Mouse (Mus musculus): Measurements from ENCODE around the gene Ccnb2. TPM values are rescaled to one million over a fixed set of nuclear protein-coding genes. Genes with fewer than 3 reads are reported as not detected.
"Not testable (repeated sequence)": the region's sequence is repeated elsewhere in the genome, so short reads cannot be mapped to it uniquely, and the experiment has no call there.

Gene Ccnb2
- total RNA-seq (2014; fragmentation: Nextera tagmentation) (117 and 131 TPM in 2 replicates), total RNA-seq (2017) (120 and 125 TPM in 2 replicates), polyA plus RNA-seq (2012) (66.3 and 77.8 TPM in 2 replicates)

DNA sequence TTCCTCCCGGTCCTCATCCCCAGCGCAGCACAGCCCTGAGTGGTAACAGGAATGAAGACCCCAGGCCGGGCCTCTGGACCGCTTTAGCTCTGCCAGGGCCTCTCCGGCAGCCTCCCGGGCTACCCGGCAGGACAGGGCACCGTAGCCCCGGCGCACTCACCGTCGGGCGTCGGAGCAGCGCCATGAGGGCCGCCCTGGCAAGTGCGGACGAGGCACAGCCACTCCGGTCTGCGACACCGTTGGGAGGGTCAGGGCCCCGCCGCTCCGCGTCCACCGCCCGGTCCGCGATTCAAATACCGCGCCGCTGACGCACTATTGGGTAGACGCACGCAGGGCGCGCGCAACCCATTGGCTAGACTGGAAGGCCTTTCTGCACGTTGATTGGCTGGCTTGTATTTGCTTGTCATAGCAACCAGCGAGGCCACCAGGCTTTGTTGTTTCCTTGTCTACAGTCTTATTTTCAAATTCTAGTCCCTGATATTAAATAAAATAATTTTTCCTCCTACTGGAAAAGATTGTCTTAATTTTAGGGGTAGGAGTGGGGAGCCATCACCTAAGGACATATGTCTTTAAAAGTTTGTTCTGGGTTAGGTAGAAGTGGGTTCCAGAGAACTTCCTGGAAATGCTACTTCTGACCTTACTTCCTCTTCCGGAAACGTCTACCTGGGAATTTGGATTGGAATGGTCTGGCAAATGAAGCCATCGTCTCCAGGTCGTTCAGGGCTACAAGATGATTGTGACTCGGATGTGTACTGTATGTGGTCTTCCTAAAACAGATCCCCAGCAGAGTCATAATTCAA, at the start of gene Ccnb2:
Gene Ccnb2, minus strand, starts transcription at position 291 of the 800 bp plus-strand sequence.
- H3K4me1 ChIP-seq (ENCODE audit: insufficient read depth, low read depth, low read length), result peaks cover 10% of the 10 kb centered on the region; the same call in 1 of the 2 replicates
- peak within 1 kb of the TSS; percentile 91 for H3K4me3 ChIP-seq (ENCODE audit: low read depth, low read length)
- no peak for TF ChIP-seq GATA2 (IDR thresholded peaks at IDR 0.05; ENCODE audit: borderline replicate concordance, low read depth, low read length)
- TF ChIP-seq TAL1 (conservative IDR thresholded peaks at IDR 0.05; ENCODE audit: low read depth, low read length), result no peak
- no peak for TF ChIP-seq CTCF (IDR thresholded peaks at IDR 0.05; ENCODE audit: low read depth, low read length)
- no peak for TF ChIP-seq GATA1 (IDR thresholded peaks at IDR 0.05; ENCODE audit: borderline replicate concordance, low read length)
- TF ChIP-seq POLR2AphosphoS5 (IDR thresholded peaks at IDR 0.05; ENCODE audit: insufficient replicate concordance, low read depth, low read length), result no peak
- peaks cover 53% of the 10 kb centered on the region for H3K36me3 ChIP-seq (replicated peaks)
- H3K27me3 ChIP-seq (ENCODE audit: insufficient read depth, low read length), result no peaks in the 10 kb centered on the region
- DNase-seq (ENCODE audit: low spot score) (peak; percentile 90), ATAC-seq (ENCODE audit: extremely low read depth, insufficient number of reproducible peaks, low FRiP score, poor library complexity, severe bottlenecking) (peak; percentile 98)
- H3K9me3 ChIP-seq (replicated peaks), result no peaks in the 10 kb centered on the region

DNA sequence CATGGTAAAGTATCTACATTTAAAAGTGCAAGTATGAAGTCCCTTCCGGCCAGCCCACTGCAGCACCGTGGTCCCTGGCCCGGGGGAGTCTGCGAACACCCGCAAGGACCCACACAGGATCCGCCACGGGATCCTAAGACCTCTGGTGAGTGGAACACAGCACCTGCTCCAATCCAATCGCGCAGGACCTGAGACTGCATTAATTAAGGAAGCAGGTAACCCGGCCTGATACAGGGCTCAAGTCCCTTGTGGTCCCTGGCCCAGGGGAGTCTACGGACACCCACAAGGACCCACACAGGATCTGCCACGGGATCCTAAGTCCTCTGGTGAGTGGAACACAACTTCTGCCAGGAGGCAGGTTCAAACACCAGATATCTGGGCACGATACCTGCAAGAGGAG, 41.7 kb upstream of the Ccnb2 start:
- ATAC-seq (ENCODE audit: extremely low read depth, insufficient number of reproducible peaks, low FRiP score, poor library complexity, severe bottlenecking); H3K9me3 ChIP-seq (replicated peaks); H3K4me1 ChIP-seq (ENCODE audit: insufficient read depth, low read depth, low read length); H3K4me3 ChIP-seq (ENCODE audit: low read depth, low read length); H3K27me3 ChIP-seq (ENCODE audit: insufficient read depth, low read length); DNase-seq (ENCODE audit: low spot score): not testable (repeated sequence)
- peaks cover 40% of the 10 kb centered on the region for H3K36me3 ChIP-seq (replicated peaks)

DNA sequence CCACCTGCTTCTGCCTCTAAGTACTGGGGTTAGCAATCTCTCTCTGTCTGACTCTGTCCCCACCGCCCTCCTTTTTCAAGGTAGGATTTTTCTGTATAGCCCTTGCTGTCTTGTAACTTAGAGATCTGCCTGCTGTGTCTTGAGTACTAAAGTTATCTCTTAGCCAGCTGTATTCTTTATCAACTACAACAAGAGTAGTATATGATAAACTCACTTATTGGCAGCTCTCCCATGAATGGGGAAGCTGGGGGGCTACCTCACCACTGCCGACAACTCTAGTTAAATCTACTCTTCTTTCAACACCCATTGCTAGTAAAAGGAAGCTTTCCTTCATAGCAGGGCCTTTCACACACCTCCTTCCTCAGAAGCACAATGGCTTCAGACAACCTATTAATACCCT, 31.0 kb upstream of the Ccnb2 start:
- TF ChIP-seq TAL1 (conservative IDR thresholded peaks at IDR 0.05; ENCODE audit: low read depth, low read length) (no peak), GATA1 (IDR thresholded peaks at IDR 0.05; ENCODE audit: borderline replicate concordance, low read length) (no peak), GATA2 (IDR thresholded peaks at IDR 0.05; ENCODE audit: borderline replicate concordance, low read depth, low read length) (no peak), CTCF (IDR thresholded peaks at IDR 0.05; ENCODE audit: low read depth, low read length) (no peak), POLR2AphosphoS5 (IDR thresholded peaks at IDR 0.05; ENCODE audit: insufficient replicate concordance, low read depth, low read length) (no peak)
- H3K27me3 ChIP-seq (ENCODE audit: insufficient read depth, low read length), result no peaks in the 10 kb centered on the region
- peaks cover 4% of the 10 kb centered on the region; the same call in 1 of the 2 replicates for H3K4me1 ChIP-seq (ENCODE audit: insufficient read depth, low read depth, low read length)
- DNase-seq (ENCODE audit: low spot score) (no peak), ATAC-seq (ENCODE audit: extremely low read depth, insufficient number of reproducible peaks, low FRiP score, poor library complexity, severe bottlenecking) (no peak)
- no peaks in the 10 kb centered on the region for H3K9me3 ChIP-seq (replicated peaks)
- H3K4me3 ChIP-seq (ENCODE audit: low read depth, low read length), result no peak overlapping the region
- H3K36me3 ChIP-seq (replicated peaks), result peaks cover 79% of the 10 kb centered on the region

DNA sequence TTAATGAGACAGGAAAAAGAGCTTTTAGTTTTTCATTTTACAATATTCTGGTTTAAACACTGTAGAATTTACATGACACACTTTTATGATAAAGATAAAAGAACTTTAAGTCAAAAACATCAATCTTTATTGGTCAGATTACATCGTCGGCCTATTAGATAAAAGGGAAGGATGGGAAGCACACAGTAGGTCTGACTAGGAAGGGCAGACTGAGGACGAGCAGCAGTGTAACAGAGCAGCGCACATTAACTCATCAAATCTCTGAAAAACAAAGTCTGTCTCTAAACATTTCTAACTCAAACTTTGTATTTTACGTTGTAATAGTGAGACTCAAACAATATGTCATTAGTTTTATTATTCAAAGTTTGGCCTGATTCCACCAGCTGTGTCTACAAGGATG, 27.7 kb upstream of the Ccnb2 start:
- ATAC-seq (ENCODE audit: extremely low read depth, insufficient number of reproducible peaks, low FRiP score, poor library complexity, severe bottlenecking) (no peak), DNase-seq (ENCODE audit: low spot score) (no peak)
- peaks cover 4% of the 10 kb centered on the region; the same call in 1 of the 2 replicates for H3K4me1 ChIP-seq (ENCODE audit: insufficient read depth, low read depth, low read length)
- TF ChIP-seq CTCF (IDR thresholded peaks at IDR 0.05; ENCODE audit: low read depth, low read length), result no peak
- TF ChIP-seq GATA1 (IDR thresholded peaks at IDR 0.05; ENCODE audit: borderline replicate concordance, low read length), result no peak
- TF ChIP-seq GATA2 (IDR thresholded peaks at IDR 0.05; ENCODE audit: borderline replicate concordance, low read depth, low read length), result no peak
- no peak for TF ChIP-seq TAL1 (conservative IDR thresholded peaks at IDR 0.05; ENCODE audit: low read depth, low read length)
- TF ChIP-seq POLR2AphosphoS5 (IDR thresholded peaks at IDR 0.05; ENCODE audit: insufficient replicate concordance, low read depth, low read length), result no peak
- no peaks in the 10 kb centered on the region for H3K27me3 ChIP-seq (ENCODE audit: insufficient read depth, low read length)
- no peak overlapping the region for H3K4me3 ChIP-seq (ENCODE audit: low read depth, low read length)
- H3K36me3 ChIP-seq (replicated peaks), result peaks cover 79% of the 10 kb centered on the region
- no peaks in the 10 kb centered on the region for H3K9me3 ChIP-seq (replicated peaks)

DNA sequence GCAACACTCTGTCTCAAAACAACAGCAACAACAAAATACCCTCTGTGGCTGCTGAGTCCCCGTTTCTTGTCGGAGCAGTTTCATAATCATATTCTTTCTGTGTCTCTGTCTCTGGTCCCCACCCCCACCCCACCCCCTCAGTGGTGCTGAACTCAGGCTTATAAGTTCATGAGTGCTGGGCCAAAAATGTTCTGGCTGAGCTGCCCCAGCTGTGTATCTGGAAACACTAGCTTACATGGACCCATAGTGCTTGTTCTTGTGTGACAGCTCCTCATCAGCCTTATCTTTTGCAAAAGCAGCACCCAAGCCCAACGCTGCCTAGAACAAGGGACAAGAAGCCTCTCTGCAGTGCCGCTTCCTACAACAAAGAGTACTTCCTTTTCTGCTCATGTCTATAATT, 18.6 kb upstream of the Ccnb2 start:
- ATAC-seq (ENCODE audit: extremely low read depth, insufficient number of reproducible peaks, low FRiP score, poor library complexity, severe bottlenecking) (no peak), DNase-seq (ENCODE audit: low spot score) (no peak)
- Histone ChIP-seq H3K4me3 (ENCODE audit: low read depth, low read length) (no peak overlapping the region), H3K36me3 (replicated peaks) (peaks cover 82% of the 10 kb centered on the region), H3K27me3 (ENCODE audit: insufficient read depth, low read length) (no peaks in the 10 kb centered on the region), H3K9me3 (replicated peaks) (no peaks in the 10 kb centered on the region), H3K4me1 (ENCODE audit: insufficient read depth, low read depth, low read length) (no peaks in the 10 kb centered on the region)
- TF ChIP-seq POLR2AphosphoS5 (IDR thresholded peaks at IDR 0.05; ENCODE audit: insufficient replicate concordance, low read depth, low read length) (no peak), TAL1 (conservative IDR thresholded peaks at IDR 0.05; ENCODE audit: low read depth, low read length) (no peak), CTCF (IDR thresholded peaks at IDR 0.05; ENCODE audit: low read depth, low read length) (no peak), GATA2 (IDR thresholded peaks at IDR 0.05; ENCODE audit: borderline replicate concordance, low read depth, low read length) (no peak), GATA1 (IDR thresholded peaks at IDR 0.05; ENCODE audit: borderline replicate concordance, low read length) (no peak)

DNA sequence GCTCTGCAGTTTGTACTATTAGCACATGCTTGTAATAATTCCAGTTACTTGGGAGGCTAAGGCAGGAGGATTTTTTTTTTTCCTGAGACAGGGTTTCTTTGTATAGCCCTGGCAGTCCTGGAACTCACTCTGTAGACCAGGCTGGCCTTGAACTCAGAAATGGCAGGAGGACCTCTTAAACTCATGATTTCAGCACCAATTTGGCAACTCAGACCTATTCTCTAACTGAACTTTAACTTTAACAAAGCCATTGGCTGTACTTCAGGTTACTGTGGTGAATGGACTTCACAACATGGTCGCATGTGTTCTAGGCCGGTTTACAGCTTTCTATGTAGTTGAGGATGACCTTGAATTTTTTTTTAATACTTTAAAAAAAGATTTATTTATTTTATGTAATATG, 1.3 kb upstream of the Ccnb2 start:
- TF ChIP-seq GATA2 (IDR thresholded peaks at IDR 0.05; ENCODE audit: borderline replicate concordance, low read depth, low read length), result no peak
- no peak for TF ChIP-seq GATA1 (IDR thresholded peaks at IDR 0.05; ENCODE audit: borderline replicate concordance, low read length)
- TF ChIP-seq CTCF (IDR thresholded peaks at IDR 0.05; ENCODE audit: low read depth, low read length), result no peak
- no peak for TF ChIP-seq POLR2AphosphoS5 (IDR thresholded peaks at IDR 0.05; ENCODE audit: insufficient replicate concordance, low read depth, low read length)
- no peak for TF ChIP-seq TAL1 (conservative IDR thresholded peaks at IDR 0.05; ENCODE audit: low read depth, low read length)
- DNase-seq (ENCODE audit: low spot score), result no peak
- no peak for ATAC-seq (ENCODE audit: extremely low read depth, insufficient number of reproducible peaks, low FRiP score, poor library complexity, severe bottlenecking)
- Histone ChIP-seq H3K4me3 (ENCODE audit: low read depth, low read length) (no peak overlapping the region), H3K9me3 (replicated peaks) (no peaks in the 10 kb centered on the region), H3K4me1 (ENCODE audit: insufficient read depth, low read depth, low read length) (peaks cover 10% of the 10 kb centered on the region; the same call in 1 of the 2 replicates), H3K27me3 (ENCODE audit: insufficient read depth, low read length) (no peaks in the 10 kb centered on the region), H3K36me3 (replicated peaks) (peaks cover 54% of the 10 kb centered on the region)
